Mouse (Mus musculus) stomach, postnatal 0 days (tissue): ENCODE measurements around the gene AC109138.7.
A peak's percentile ranks its signal among the peaks of the same experiment; 100 is the strongest.

Source experiments
- CTCF ChIP-seq: IDR thresholded peaks from 2 replicates; pipeline ENCODE4 v1.5.1; 2016; ENCODE audit warnings: antibody characterized with exemption, low read depth, mild to moderate bottlenecking, moderate library complexity
- EP300 ChIP-seq: optimal IDR thresholded peaks from 2 replicates; pipeline ENCODE3; 2016; ENCODE audit warnings: antibody characterized with exemption

GRCm38 (mm10) chr19:4216041-4216685 lies 2.0 kb downstream of the AC109138.7 start:
- TF ChIP-seq CTCF (peak; percentile 71), EP300 (no peak)
